Mouse (Mus musculus): ENCODE measurements at regions not wholly inside any gene's neighbourhood (a gene's known extent, or its start where the extent isn't known, plus 50 kb on each side); places are given as distances from the start of the nearest gene placed in this dataset.
A peak's percentile ranks its signal among the peaks of the same experiment; 100 is the strongest.

DNA sequence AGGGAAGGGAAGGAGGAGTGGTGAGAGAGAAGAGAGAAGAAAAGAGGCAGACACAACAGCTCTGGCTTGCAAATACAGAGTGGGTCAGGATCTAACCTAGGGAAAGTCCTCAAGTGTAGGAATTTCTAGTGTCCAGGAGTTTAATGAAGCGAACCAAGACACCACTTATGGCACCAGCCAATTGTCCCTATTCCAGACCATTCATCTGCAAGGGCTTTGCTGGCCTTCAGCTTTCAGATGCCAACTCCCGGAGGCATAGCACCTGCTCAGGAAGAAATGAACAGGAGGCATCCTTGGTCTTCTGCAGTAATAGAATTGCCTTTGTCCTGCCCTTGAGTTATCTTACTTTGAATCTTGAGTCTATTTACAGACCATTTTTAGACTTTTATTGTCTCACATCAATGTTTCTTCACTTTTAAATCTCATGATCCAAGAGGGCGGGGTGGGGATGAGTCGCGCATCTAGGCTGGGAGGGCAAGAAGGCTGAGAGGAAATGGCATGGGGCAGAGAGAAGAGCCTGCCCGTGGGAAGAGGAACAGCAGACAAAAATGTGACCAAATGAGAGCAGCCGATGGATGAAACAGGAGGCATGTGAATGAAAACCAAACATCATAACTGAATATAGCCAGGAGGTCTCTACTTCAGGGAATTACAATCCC is 190.1 kb upstream of the Hmga2 start:
- DNase-seq (ENCODE audit: low read depth, low spot score), result peak; percentile 76

DNA sequence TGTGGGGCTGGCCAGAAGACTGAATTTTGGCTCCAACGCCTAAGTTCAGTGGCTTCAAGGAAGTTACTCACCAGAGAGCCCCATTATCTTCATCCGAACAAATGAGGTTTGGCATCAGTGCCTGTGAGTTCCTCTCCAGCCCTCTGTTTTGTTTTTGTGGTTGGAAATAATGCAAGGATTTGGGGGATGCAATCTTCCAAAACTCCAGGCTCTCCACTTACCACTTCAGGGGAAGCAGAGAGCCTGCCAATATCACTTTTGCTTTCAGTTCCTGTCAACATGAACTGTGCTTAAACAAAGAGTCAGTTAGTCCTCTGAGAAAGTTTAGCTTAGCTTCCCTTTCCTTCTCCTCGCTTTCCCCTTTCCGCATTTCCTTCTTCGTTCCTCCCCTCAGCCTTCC is 189.4 kb upstream of the Hmga2 start:
- DNase-seq (ENCODE audit: low read depth, low spot score), result no peak

DNA sequence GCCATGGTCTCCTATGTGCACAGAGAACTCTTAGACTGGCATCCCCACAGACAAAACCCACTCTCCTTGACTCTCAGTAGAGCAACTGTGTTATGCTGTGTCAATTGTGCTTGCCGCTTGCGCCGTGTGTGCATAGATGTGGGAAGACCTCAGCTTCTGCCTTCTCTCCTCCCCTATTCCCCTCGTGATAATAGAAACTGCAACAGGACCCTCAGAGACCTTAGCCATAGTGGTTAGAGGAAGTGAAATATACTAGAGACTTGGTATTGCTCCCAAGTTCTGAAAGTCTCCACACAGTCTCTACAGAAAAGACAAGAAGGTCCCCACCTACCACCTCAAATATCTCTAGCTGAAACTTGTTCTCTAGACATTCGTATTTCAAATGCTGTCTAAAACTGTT is 188.2 kb upstream of the Hmga2 start:
- DNase-seq (ENCODE audit: low read depth, low spot score), result no peak

DNA sequence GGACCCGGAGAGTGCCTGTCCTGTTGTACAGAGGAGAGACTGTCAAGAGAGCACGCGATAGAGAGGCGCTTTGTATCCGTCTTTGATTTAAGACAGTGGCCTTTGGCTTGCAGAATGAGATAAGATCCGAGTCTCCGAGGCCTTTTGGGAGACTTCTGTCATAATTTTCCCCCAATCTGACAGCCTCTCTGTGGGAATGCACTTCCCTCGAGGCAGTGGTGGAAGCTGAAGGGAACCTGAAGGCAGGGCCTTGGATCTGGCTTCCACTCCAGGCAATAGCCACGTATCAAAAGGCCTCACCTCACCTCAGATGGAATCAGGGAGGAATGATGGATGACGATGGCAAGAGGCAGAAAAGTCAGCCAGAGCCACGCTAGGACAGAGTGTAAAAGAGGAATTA is 187.1 kb upstream of the Hmga2 start:
- no peak for DNase-seq (ENCODE audit: low read depth, low spot score)

DNA sequence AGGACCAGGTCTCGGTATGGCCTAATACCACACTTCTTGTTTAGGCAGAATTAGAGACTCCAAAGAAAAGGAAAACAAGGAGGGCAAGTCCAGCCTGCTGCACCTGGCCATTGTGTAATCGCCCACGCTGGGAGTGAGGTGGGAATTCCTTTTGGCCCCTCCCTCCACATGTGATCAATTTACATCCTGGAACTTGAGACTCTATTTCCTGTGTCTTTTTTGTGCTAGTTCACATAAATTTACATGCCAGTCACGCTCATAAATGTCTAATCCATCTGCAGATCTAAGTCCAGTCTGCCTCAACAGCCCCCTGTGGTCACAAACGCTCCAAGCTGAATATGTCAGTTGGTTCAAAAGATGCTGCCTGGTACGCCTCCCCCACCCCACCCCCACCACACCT is 184.2 kb upstream of the Hmga2 start:
- DNase-seq (ENCODE audit: low read depth, low spot score), result no peak

DNA sequence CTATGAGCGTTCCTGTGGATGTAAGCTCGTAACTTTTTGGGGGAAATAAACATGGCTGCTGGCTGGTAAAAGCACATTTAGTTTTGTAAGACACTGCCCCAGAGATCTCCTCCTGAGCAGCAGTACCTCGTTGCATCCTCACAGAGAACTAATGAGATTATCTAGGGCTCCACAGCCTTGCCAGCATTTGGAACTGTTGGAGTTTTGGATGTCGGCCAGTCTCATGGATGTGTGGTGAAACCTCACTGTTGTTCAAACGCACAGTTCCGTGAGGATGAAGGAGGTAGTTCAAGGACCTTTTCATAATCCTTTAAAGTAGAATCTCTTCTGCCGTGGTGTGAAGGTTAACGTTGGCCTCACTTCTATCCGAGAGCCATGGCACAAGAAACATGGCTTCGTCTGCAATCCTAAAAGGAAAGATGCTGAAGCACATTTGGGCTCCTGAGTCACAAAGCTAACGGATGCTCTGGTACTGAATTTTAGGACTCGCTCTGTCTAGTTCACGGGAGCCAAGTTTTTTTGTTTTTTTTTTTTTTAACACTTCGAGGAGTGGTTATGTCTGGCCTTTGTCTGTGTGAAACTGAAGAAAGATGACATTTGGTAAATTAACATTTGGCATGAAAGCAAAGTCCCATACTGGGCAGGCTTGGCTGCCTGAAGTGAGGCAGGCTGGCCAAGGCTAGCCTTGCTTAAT is 179.1 kb upstream of the Hmga2 start:
- peak; percentile 77 for DNase-seq (ENCODE audit: low read depth, low spot score)

DNA sequence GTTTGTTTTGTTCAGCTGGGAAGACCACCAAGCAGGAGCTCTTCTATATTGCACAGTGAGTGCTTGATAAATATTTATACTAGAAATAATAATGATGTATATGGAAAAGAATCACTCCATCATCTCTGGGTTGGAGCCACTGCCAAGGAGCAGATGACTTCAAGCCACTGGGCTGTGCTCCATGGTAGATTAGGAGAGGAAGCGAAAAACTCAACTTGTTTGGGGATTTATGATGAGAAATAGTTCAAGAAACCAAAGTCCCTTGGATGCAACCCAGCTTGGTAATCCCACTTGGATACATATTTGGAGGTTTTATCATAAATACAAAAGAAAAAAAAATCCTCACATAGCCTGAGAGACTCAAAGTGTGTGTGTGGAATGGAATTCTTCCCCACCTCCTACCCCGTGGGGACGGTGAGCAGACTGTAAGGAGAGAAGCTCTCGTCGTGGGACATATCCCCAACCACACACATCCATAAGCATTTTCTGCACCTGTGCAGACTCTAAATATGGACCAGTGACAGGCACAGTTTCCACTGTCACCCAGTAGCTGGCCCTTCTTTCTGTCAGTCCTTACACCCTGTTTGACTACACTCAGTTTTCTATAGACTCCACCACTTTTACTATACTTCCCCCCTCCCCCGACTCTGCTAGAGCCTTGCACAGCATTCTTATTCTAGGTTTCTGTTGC is 176.4 kb upstream of the Hmga2 start:
- no peak for DNase-seq (ENCODE audit: low read depth, low spot score)

DNA sequence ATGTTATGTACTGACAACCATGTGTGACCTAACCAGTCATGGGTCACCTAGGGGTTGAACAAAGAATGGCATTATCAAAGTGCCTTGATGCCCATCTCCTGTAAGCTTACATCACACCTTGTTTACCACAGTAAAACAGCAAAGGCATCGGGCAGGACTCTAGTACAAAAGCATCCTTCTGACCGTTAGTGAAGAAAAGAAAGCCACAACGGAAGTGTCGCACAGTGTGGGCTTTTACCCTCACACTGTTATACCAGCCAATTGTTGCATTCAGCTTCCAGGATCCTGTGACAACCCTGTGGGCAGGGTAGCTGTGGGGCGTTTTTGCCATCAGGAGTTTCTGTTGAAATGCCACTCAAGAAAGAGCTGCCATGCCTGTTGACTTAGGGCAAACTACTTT is 175.6 kb upstream of the Hmga2 start:
- no peak for DNase-seq (ENCODE audit: low read depth, low spot score)

DNA sequence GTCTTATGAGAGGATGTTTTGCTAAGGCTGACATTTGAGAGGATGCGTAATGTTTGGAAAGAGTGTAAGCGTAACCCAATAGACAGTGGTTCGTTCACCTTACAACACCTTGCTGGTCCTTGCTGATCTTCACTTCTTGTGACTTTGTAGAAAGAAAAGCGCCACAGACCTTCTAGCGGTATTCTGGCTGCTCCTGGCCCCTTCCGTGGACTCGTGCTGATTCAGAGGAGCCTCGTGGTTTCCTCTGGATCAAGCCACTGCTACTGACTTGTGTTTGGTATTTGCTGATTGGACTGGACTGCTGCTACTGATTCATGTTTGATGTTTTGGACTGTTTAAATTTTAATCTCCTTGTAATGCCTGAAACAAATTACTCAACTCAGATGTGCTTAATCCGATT is 174.1 kb upstream of the Hmga2 start:
- no peak for DNase-seq (ENCODE audit: low read depth, low spot score)

DNA sequence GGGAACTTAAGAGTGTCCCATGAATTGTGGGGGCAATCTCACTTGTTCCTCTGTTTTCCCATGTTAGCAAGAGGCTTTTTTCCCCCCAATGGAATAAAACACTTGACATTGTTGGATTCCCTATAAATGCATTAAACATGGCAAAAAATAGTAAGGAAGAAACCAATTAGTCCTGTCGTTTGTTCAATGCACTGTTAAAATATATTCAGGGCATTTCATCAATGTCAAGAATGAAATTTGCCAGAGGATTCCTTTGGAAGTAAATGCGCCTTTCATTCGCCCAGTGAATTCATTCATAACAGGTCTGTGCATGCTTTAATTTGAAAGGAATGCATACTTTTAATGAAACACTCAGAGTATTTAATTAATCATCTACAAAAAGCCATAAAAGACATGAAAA is 172.5 kb upstream of the Hmga2 start:
- no peak for DNase-seq (ENCODE audit: low read depth, low spot score)

DNA sequence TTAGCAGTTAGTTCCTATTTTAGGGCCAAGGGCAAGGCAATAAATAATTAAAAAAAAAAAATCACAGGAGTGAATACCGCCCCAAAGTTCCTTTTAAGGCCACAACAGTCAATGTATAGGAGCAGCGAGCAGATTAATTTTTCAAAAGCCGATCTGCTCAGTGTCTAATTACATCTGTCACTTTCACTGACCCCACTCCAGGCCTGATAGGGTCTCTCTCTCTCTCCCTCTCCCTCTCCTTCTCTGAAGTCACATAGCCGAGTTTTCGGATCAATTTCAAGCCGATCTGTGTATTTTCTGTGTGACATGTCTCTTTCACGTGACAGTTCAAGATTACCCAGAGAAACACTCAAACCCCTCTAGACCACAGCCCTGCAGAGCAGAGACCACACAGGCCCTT is 171.8 kb upstream of the Hmga2 start:
- no peak for DNase-seq (ENCODE audit: low read depth, low spot score)

DNA sequence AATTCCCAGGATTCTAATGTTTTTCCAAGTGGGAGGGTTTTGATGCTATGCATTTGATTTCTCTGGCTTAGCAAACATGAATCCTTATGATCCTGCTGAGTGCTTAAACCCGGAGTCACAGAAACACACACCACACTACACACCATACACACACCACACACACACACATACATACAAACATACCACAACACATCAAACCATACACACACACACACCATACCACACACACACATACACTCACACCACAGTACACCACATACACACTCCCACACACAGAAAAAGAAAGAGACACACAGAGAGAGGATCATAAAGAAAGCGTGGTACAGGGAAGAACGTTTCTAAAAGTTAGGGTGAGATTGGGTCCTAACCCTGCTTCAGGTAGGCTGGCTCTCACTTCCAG is 171.1 kb upstream of the Hmga2 start:
- no peak for DNase-seq (ENCODE audit: low read depth, low spot score)

DNA sequence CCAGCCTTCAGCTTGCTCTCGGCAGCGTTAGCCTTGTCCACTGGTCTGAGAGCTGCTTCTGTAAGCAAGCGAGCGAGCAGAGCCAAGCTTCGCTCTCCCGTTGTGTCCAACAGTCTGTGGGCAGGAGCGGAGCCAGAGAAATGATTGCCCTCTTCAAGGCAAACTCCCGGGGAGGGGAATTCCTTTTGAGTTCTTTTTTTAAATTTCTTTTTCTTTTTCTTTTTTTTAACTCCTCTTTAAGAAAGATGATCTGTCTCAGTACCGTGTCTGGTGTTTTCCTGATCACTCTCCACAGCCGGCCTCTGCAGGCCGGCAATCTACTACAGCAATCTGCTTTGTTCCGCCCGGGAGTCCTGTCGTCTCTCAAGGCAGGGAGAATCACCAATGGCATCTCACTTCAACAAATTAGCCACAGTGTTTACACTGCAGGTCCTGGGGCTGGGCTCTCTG is 170.6 kb upstream of the Hmga2 start:
- DNase-seq (ENCODE audit: low read depth, low spot score), result peak; percentile 55

DNA sequence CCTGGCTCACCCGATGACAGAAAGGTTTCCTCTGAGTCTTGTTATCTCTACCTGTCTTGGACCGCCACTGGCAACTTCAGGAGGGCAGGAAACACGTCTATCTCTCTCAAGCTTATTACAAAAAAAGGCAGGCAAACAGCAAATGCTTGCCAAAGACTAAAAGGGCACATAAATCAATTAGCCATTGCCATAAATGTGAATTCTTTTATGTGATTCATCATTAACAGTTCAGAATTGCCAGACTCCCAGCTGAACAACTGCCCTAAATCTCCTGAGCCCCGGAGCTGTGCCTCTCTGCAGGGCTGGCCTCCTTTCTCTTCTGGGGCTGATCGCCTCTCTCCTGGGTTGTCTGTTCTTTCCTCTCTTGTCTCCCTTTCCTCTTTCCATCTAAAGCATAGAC is 164.6 kb upstream of the Hmga2 start:
- no peak for DNase-seq (ENCODE audit: low read depth, low spot score)

DNA sequence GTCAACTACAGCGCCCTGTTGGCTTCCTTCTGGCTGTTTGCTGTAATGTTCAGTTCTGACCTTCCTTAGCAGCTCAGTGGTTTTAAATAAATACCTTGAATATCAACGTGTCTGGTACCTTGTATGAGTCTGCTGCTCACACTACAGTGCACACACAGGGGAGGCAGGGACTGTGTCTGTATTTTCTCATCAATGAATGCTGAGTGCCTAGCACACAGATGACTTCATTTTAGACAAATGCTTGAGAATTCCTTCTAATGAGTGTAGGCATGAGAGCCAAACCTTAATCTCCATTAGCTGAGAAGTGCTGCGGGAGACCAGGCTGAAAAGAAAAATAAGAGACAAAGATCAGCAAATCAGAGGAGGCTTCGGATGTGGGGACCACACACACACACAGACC is 162.0 kb upstream of the Hmga2 start:
- DNase-seq (ENCODE audit: low read depth, low spot score), result no peak

DNA sequence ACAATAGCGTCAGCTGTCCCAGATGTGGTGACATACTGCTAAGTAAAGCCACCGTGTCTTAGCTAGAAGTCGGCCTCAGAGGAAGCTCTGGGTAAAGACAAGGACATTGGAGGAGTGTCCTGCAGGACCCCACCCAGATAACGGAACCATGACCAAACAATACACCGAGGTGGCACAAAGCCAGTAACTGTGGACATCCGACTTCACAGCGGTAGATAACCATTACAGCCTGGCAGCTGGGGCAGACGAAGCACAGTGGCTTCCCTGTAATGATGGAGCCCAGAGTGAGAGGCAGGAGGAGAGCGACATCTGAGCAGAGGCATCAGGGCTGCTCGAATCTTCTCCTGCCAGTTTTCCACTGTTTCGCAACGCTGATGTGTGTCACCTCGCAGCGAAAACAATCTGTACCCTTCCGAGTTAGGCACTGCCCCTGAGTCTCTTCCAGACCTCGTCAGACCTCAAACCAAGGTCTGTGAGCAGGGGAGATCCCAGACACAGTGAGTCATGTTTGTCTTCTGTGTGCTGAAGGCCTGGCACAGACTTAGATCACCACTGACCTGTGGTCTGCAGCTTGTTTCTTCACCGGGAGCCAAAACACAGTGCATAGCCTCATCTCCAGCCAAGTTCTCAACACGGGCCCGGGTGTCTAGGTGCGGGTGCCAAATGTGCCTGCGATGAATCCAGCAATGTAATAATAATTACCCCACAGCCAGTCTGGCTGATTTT is 159.7 kb upstream of the Hmga2 start:
- DNase-seq (ENCODE audit: low read depth, low spot score), result peak; percentile 86

DNA sequence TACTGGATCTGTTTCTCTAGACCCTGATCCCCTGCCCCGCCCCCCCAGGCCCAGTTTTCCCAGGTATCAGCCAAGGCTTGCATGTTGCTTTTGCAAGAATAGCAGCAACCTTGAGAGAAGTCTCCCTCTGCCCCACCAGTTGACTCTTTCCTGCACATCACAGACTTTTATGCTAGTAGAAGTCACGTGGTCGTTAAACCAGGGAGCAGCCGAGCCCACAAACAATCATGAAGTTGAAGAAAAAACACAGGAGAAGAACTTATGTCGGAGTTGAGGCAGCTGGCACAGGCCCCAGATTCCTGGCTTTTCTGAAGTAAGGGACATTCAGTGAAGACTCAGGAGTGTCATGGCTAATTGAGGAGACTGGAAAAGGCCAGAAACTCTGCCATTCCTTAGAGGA is 158.9 kb upstream of the Hmga2 start:
- DNase-seq (ENCODE audit: low read depth, low spot score), result no peak

DNA sequence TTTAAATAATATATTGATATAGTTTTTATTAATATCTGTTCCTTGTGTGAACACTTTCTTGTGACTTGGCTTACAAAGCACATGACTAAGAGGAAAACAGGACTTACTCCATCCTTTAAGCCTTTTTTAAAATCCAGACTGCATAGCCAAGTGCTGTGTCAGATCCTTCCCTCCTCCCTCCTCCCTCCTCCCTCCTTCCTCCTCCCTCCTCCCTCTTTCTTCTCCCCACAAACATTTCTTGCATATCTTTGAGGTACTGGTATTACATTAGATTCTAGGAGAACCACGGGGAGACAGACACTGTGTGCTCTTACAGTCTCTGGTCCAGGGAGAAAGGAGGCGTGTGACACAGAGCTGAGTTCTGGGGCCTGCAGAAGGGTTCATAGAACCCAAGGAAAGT is 155.8 kb upstream of the Hmga2 start:
- DNase-seq (ENCODE audit: low read depth, low spot score), result no peak

DNA sequence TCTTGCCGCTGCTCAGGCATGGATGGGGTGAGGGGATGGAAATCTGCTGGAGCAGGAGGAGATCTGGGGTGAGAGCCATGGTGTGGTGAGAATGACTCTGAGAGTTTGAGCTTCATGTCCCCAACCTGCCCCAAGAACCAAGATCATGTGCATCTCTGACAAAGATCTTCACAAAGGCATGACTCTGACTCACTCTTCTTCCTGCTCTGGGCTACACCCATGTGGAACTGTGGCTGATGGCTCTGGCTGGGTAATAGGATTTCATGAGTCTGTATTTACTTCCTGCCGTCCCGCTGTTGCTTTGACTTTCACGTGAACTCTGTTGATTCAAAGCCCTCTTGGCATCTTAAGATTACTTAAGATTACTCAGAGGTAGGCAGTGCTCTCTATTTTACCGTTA is 151.8 kb upstream of the Hmga2 start:
- no peak for DNase-seq (ENCODE audit: low read depth, low spot score)

DNA sequence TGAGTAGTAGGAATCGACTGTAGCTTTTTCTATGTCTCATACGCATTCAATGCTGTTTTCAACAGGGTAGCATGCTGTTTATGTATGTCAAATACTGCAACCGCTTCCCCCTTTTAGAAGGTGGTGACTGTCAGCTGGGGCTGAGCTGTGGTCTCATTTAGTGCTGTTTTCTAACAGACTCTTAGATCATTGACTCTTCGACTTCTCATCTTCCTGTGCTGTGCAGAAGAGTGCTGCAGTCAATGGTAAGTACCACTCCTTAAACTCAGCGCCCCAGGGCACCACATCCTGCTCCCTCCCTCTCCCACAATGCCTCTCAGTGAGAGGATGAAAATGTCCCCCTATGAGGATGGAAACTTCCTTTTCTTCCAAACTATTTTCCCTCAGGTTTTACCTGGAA is 149.2 kb upstream of the Hmga2 start:
- no peak for DNase-seq (ENCODE audit: low read depth, low spot score)

DNA sequence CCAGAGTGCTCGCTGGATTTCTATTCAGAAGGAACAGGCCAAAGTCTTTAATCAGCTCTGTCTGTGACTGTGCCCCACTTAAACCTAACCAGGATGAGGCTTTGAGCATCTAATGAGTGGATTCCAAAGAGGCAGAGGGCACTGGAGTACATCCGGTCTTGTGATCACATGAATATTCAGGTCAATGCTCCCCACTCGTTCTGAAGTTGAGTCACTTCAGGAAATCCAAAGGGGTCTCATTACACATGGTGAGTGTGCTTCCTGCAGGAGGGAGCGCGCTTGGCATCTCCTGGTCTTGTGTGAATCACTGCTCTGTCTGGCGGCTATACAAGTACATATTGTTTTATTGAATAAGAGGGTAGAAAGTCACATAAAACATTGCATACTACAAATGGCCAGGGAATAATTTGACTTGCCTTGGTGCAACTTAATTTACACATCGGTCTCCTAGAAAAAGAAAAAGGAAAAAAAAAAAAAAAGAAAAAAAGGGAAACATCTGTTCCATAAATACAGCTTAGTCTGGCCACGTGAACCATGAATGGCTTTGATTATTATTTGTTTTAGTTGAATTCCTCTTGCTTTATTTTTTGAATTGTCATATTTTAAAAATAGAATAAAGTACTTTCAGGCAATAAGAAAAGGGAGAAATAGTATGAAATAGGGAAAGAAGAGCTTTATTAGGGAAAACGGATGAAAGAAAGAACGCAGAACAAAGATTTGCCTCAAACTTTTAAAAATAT is 148.1 kb upstream of the Hmga2 start:
- DNase-seq (ENCODE audit: low read depth, low spot score), result peak; percentile 14
